Mouse (Mus musculus) left cerebral cortex, adult 8-10 months (tissue): ENCODE results near the gene Atf6b. TPM values are rescaled to one million over a fixed set of nuclear protein-coding genes. Genes with fewer than 3 reads are reported as not detected.

Experiments used
- DNase-seq, 2 experiments: peaks; one replicate each; pipeline ENCODE4 v3.0.0; 2022; ENCODE audit warnings: low spot score in 2 of 2
- total RNA-seq, 4 experiments: library from RNA; stranded (reverse); gene quantifications; 2 replicates each; pipeline ENCODE4 v1.2.4; 2022

Atf6b gene
- total RNA-seq, 4 experiments from 2014 or later = 46.3 to 56.8 (median 53.7) TPM

DNA sequence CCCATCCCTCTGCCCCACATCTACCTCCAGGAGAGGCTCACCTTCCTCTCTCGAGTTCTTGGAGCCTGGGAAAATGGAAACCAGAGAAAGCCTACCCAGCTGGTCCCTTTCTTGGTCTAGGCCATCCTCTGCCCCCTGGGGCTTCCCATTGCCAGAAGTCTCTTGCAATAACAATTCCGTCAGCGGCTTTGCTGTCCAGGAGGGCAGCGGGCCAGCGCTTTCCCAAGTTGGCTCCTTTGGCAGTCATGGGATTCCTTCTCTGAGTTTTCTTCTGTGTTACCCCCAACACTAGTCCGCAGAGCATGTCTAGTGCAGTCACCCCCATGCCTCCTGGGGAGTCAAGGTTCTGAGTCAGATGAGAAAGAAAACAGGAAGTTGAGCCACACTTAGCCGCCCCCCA lies 46.0 kb downstream of the Atf6b start:
- no peak for DNase-seq

DNA sequence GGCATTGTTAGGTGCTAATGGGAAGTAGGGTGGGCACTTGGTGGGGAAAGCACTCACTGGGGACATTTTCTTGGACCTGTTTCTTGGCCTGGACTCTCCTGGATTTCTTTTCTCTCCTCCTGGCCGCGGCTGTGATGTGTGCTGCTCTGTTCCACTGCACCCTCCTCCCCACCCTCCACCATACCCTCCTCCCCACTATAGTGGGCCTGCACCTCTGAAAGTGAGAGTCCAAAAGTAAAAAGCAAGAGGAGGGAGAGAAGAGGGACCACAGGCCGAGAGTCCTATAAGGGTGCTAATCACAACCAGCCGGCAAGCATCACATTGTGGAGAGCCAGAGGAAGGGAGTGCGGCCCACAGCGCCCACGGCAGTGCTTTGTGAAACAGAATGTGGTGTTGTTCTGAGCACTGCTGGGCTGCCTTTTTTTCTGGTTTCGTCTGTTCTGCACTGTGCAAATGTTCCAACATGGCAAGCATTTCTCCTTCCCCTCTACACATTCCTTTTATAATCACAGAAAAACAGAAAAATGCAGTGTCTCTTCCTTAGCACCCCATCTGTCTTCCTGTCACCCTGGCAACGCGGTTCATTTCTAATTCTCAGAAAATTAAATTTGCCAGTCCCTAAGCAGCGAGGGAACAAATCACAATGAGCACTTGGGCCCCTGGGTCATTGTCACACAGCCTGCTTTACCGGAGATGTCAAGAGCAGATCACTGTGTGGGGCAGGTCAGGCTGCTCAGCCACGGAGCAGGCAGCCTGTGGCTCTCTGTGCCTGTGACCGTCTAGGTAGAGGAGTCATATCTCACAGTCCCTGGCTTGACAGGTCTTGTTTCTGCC lies 52.8 kb downstream of the Atf6b start:
- DNase-seq = peak; percentile 30 to 78

DNA sequence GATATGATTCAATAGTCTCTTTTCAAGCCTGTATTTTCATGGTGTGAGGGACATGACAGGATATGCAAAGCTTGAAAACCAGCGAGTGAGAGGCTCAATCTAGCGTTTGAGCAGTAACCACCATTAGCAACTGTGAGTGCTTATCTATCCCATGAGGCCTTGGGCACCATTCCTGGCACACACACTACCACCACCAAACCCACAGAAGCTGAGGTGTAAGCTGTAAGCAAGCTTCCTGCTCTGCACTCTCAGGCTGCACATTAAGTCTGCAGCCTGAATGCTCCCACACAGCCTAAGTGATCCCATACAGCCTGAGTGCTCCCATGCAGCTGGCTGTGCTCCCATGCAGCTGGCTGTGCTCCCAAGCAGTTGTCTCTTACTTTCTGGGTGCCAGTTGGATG lies 53.7 kb downstream of the Atf6b start:
- DNase-seq = peak in 1 of 2 experiments; percentile 56

Other genes starting within 250 kb of the Atf6b start
- gene BC051142, start 248.3 kb upstream of the Atf6b start, total RNA-seq = 1 to 10 TPM; 3.3 to 5.1 (median 4.3) TPM
- gene Btnl4, start 169.8 kb upstream of the Atf6b start, total RNA-seq = not detected
- not detected for gene Btnl6, start 129.8 kb upstream of the Atf6b start, total RNA-seq
- 10 to 100 TPM in 1 of 4 experiments, 1 to 10 TPM in 3; 9.4 to 13.0 (median 9.6) TPM for gene Notch4, start 82.9 kb upstream of the Atf6b start, total RNA-seq
- gene Gpsm3, start 57.3 kb upstream of the Atf6b start, total RNA-seq = 1 to 10 TPM; 2.1 to 4.2 (median 3.4) TPM
- gene Pbx2, start 55.9 kb upstream of the Atf6b start, total RNA-seq = 10 to 100 TPM; 59.5 to 66.5 (median 62.6) TPM
- under 1 TPM; 0.39 to 0.83 (median 0.54) TPM for gene Ager, start 49.3 kb upstream of the Atf6b start, total RNA-seq
- gene Rnf5, start 43.5 kb upstream of the Atf6b start, total RNA-seq = 10 to 100 TPM; 73.3 to 77.6 (median 76.0) TPM
- 100 to 1,000 TPM; 150 to 164 (median 155) TPM for gene Agpat1, start 42.9 kb upstream of the Atf6b start, total RNA-seq
- 1 to 10 TPM; 3.0 to 4.9 (median 3.4) TPM for gene Egfl8, start 31.2 kb upstream of the Atf6b start, total RNA-seq
- 10 to 100 TPM; 38.1 to 48.6 (median 45.4) TPM for gene Ppt2, start 18.6 kb upstream of the Atf6b start, total RNA-seq
- 100 to 1,000 TPM in 3 of 4 experiments, 10 to 100 TPM in 1; 90.1 to 149 (median 116) TPM for gene Prrt1, start 17.6 kb upstream of the Atf6b start, total RNA-seq
- 10 to 100 TPM; 12.5 to 16.7 (median 14.8) TPM for gene Fkbpl, start 2.4 kb upstream of the Atf6b start, total RNA-seq
- gene Tnxb, start 23.4 kb downstream of the Atf6b start, total RNA-seq = 1 to 10 TPM; 2.5 to 3.1 (median 2.8) TPM
- gene C4b, start 96.7 kb downstream of the Atf6b start, total RNA-seq = 100 to 1,000 TPM in 2 of 4 experiments, 10 to 100 TPM in 2; 27.2 to 188 (median 81.4) TPM
- gene Cyp21a1, start 157.4 kb downstream of the Atf6b start, total RNA-seq = 1 to 10 TPM in 2 of 4 experiments, not detected in 2; 3.1 to 3.7 TPM
- 10 to 100 TPM; 45.3 to 49.5 (median 47.7) TPM for gene Stk19, start 189.8 kb downstream of the Atf6b start, total RNA-seq
- gene Dxo, start 189.9 kb downstream of the Atf6b start, total RNA-seq = 10 to 100 TPM; 31.8 to 37.2 (median 34.0) TPM
- gene Skiv2l, start 203.1 kb downstream of the Atf6b start, total RNA-seq = 10 to 100 TPM; 61.1 to 73.1 (median 67.3) TPM
- 10 to 100 TPM; 34.8 to 38.3 (median 37.2) TPM for gene Nelfe, start 203.2 kb downstream of the Atf6b start, total RNA-seq
- gene Cfb, start 215.4 kb downstream of the Atf6b start, total RNA-seq = under 1 TPM in 1 of 4 experiments, not detected in 3; 0.43 TPM
- 1 to 10 TPM; 8.3 to 9.1 (median 9.0) TPM for gene Zbtb12, start 232.3 kb downstream of the Atf6b start, total RNA-seq
- gene Gm20547, start 234.9 kb downstream of the Atf6b start, total RNA-seq = not detected